Mouse (Mus musculus) stomach, postnatal 0 days (tissue): Measurements from ENCODE around the gene Rps28.

Source experiments
- CTCF ChIP-seq: IDR thresholded peaks from 2 replicates; pipeline ENCODE4 v1.5.1; 2016; ENCODE audit warnings: antibody characterized with exemption, low read depth, mild to moderate bottlenecking, moderate library complexity
- EP300 ChIP-seq: optimal IDR thresholded peaks from 2 replicates; pipeline ENCODE3; 2016; ENCODE audit warnings: antibody characterized with exemption

DNA sequence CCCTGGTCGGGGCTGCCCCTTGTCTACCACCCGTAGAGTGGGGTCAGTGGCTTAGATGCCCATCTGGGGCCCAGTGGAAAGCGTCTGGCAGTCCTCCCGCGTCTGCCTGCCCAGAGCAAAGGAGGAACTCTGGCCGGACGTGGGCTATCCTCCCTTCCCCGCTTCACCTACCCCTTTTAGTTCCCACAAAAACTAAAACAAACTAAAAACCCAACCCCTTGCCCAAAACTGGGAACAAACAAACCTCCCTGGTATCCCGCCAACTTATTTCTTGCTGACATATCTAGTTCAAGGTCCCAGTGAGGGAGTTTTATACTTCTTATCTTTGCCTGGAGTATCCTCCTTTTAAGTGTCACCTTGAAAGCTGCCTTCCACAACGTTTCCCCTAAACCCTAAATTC, 16.2 kb downstream of the Rps28 start:
- TF ChIP-seq CTCF (no peak), EP300 (no peak)
